Mouse (Mus musculus): ENCODE measurements at regions not wholly inside any gene's neighbourhood (a gene's known extent, or its start where the extent isn't known, plus 50 kb on each side); places are given as distances from the start of the nearest gene placed in this dataset.
"Not testable (repeated sequence)": the region's sequence is repeated elsewhere in the genome, so short reads cannot be mapped to it uniquely, and the experiment has no call there.

DNA sequence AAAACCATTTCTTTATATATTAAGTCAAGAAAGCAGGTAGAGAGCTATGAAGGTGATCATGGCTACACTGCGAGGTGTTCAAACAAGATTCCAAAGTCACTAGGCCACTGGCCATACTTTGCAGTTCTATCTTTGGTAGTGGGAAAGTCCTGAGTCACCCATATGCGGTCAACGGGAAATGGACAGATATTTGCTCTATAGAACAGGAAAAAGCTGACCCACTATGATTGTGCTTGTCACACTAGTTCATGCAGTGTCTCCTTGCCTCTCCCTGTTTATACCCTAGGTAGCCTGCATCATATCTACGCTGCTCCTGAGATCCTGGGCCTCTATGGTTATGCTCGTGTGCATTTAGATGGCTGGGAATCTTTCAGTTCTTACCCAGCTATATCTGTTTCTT lies 188.9 kb upstream of the Pfkp start:
- no peak for DNase-seq

DNA sequence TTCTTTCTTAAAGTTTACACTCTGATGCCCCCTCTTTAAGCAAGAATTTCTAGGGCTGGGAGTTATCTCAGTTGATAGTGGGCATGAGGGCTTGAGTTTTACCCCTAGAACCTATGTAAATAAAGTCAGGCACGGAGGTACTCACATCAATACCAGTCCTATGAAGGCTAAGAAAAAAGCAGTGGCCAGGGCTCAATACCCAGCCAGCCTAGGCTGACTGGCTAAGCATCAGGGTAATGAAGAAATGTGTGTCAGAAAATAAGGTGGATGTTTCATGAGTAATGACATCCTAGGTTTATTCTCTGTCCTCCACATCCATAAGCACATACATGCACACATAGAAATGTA lies 188.5 kb upstream of the Pfkp start:
- DNase-seq, result no peak

DNA sequence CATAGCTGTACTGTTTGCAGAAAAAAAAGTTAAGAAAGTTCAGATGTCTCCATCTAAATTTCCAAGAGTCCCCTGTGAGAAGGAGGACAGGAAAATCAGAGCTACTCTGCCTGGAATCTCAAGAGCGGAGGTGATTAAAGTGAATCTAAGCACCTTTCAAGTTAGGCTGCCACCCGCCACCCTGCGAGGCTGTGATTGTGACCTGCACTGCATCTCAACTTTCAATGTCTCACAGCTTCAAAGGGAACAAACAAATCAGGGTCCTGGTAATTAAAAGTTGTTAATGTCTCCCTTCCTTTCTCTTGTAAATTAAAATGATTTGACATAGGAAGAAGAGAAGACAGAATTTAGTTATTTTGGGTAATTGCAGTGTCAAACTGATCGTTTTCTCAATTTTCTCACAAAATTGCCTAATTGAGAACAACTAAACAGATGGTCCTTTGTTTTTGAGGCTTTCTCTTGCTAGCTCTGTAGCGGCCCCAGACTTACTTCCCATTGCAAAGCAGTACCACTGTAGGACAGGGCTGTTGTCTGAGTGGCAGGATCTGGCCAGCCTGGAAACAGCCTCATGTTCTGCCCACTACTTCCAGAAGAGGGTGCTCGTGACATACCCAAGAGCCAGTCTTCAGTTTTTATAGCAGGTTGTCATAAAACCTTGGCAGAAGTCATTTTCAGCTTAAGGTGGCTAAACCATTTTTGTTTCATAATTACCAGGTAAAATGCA lies 187.9 kb upstream of the Pfkp start:
- DNase-seq, result peak; percentile 74

DNA sequence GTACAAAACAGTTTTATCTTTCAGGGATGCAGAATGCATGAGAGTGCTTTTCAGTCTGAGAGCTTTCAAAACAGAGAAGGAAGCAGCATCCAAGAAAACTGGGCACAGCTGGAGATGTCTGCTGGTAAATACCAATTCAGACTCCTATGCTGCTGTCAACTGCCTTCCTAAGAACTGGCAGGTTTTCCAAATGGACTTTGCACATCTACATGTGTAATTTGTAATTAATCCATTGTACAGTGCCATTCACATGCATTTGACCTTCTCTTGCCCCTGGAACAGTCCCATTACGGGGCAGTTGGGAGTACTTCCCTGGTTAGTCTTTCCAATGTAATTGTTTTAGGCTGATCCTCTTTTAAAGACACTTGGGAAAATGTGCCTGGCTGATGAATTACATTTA lies 181.3 kb upstream of the Pfkp start:
- no peak for DNase-seq

DNA sequence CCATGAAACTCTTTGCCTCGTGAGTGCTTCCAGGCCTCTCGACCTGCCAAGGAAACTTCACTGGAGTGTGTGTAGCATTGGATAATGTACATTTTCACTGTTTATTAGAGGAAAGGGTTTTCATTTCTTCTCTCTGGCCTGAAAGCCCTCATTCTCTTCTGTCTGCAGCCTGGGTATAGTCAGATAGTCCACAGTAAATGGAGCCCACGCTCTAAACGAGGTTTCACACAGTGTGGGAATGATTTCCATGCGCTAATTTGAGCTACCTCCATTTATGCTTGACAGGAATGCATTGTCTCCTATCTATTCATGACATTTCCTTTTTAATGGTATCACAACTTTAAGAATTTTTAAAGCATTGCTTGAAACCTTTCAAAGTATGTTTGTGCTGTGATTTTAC lies 180.8 kb upstream of the Pfkp start:
- DNase-seq, result no peak

DNA sequence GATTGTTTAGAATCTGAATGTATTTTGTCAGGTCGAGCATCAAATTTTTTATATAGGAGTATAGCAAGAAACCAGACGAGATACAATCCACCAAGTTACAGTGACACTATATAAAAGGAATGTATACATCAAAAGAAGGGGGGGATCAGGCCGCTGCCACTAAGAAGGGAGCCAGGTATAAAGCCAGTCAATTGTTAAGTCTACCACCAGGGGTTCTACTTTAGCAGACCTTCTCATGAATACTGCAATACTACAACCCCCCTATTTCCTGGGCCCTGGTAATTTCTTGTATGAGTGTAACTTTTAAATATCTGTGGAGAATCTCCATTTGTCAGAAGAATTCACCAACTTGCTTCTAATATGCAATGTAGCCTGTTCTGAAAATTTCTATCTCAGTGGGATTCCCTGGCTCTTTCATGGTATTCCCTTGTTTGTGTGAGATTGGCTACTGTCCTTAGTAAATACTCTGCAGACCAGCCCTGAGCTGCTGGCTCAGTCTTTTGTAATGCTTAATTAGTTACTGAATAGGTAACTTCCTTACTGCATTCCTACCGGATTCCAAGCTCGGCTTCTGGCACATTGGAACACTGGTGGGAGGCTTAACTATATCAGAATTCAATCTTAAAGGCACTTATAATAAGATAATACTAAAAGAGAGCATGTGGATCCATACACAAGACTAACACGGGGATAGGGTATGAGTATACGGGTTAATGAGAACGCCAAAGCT lies 180.2 kb upstream of the Pfkp start:
- not testable (repeated sequence) for DNase-seq

DNA sequence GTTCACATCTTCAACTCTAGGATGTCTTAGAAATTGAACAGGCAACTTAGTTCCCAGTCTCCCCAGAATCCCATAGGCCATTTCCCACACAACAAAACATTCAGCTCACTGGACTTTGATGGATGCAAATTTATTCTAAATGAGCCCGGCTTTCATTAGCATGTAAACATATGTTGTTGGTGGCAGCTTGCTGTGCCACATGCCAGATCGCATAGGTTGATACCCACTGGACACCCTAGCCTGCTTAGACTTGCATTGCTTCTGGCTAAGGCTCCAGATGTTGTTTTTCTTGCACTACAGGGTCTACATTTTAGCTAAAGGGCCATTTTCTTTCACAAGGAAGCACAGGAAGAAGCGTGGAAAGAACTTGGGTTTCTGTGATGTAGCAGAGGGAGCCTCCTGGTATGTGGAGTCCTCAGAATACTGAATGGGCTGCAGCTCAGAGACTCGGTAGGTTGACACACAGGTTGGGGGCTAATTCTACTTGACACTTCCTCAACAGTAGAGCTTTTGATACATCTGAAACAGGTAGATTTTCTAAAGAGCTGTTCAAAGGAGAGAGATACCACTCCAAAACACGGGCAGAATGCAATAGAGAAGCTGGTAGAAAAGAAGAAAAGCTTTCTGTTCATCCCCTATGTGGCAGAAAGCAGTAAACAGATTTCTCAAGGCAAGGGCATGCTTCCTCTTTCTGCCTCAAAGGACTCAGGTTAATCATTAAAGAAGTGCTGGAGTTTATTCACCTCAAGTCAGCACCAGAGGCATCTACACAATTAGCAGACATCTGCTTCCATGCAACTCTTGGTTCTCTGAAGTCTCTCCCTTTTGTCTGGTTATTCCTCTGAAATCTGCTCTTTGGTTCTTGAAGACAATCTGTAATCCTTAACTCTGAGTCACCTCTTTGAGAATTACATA lies 153.9 kb upstream of the Pfkp start:
- no peak for DNase-seq

DNA sequence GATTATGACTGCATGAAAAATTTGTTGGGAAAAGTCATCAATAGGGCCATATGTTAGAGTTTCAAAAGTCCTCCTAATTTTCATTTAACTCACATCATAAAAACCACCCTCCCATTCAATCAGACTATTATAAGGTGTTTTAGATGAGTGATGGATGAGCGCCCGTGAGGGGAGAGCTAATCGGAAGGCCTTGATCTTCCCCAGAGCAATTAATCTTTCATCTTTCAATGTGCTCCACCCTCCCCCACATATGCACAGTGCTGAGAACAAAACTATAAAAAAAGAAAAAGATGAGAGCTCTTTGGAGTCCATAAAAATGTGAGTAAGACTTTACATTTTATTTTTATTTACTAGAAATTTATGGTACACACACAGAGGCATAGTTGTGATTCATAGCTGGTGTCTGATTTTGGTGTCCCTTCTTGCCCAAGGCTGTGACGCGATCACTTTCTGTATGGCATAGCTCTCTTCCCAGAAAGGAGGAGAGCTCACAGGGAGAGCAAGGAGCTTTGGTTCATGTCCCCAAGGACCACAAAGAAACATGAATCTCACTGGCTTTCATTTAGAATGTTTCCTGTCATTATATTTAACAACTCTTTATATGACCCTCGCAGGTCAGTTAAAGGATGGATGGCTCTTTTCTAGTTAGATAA lies 119.5 kb upstream of the Pfkp start:
- no peak for DNase-seq

DNA sequence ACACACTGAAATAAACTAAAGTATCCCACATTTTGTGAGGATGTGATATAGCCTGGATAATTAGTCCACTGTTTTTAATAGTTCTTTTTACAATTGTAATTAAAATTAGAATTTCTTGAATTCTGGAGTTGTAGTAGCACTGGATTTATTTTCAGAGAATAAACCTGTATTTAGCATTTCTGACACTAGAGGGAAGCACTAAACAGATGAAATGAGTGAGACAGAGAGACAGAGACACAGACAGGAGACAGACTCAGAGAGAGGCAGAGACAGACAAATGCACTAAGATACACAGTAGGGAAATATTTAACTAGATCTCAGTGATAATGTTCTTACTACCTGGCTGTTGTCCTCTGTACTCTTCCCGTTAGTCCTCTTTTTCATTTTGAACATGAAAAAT lies 108.6 kb upstream of the Pfkp start:
- no peak for DNase-seq

DNA sequence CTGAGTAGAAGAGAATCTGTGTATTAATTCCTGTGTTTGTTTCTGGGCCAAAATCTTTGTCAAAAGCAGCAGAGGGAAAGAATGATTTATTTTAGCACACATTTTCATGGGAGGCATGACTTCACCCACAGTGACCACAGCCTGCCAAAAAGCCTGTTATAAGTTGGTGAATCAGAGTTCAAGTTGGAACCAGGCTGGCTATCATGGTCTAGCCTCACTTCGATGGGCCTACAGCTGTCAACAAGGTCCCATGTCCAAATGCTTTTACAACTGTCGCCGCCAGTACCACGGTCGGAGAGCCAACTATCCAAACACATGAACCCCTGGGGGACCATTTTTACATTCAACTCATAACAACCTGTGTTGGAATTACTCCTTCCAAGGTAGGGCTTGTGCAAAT lies 103.0 kb upstream of the Pfkp start:
- no peak for DNase-seq

DNA sequence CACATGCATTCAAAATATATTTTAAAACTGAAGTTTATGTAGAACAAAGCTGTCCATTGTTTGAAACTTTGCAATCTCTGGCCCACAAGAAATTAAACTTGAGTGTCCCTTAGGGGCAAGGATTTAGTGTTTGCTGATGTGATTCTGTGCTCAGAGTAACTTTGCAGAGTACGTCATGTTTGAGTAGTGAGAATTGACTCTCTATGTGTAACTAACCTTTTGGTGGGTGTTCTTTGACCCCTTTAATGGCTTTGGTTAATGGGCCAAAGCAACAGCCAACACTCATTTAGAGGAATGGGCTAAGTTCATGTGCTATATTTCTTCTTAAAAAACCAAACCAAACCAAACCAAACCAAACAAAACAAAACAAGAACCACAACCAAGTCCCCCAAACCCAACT lies 102.6 kb upstream of the Pfkp start:
- DNase-seq, result no peak

DNA sequence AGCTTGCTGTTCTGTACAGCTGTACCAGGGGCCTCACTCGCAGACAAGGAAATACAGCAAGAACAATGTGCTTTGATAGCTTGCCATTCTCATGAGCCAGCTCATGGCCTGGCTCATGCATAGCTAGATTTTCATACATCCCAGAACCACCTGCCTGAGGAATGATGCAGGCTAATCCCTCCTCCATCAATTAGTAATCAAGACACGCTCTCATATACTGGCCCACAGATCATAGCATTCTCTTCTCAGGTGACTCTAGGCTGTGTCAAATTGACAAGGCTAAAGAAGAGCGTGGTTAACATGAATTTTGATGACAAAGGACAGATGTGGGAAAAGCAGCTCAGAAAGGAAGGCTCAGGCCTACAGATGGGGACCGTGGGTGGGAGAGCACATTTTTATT lies 93.3 kb upstream of the Pfkp start:
- DNase-seq, result no peak

DNA sequence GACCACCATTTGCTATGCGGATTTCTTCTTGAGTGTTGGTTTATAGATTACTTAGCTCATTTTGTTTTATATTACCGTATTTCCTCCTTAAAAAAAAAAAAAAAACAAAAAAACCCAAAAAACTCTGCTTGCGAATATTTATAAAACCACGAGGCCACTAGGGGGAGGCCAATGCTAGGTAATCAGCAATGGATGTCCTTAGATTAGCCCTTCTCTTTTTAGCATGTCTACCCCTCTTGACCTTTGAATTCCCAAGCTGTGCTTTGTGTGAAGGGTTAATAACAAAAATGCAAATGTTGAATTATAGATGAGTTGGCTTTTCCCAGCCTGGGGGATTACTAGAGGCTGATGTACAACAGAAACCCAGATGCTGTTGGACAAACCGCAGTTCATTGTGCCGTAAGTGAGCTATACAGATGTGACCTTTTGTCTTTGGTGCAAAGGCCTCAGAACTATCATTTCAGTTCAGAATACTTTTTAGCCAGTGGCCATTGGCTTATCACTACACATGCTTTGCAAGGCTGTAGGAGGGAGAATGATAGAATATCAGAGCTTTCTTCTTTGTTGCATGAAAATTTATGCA lies 88.5 kb upstream of the Pfkp start:
- DNase-seq, result no peak
